Mouse (Mus musculus): ENCODE measurements at regions not wholly inside any gene's neighbourhood (a gene's known extent, or its start where the extent isn't known, plus 50 kb on each side); places are given as distances from the start of the nearest gene placed in this dataset.

- Histone ChIP-seq H3K27me3 (no peaks in the 10 kb centered on the region), H3K4me3 (replicated peaks) (no peak overlapping the region), H3K9me3 (replicated peaks) (no peaks in the 10 kb centered on the region), H3K36me3 (no peaks in the 10 kb centered on the region), H3K9ac (no peak overlapping the region), H3K27ac (replicated peaks) (no peak overlapping the region), H3K4me2 (replicated peaks) (no peak overlapping the region), H3K4me1 (no peaks in the 10 kb centered on the region)
- 80% methylated on average over 5 of the region's 5 CpGs for WGBS
- ATAC-seq (ENCODE audit: insufficient number of reproducible peaks, low FRiP score, low TSS enrichment, low read depth): no peak
Observed at GRCm38 (mm10) chr7:71873817-71874216, 432.6 kb downstream of the Mctp2 start.

GRCm38 (mm10) chr7:71872912-71873311, 433.5 kb downstream of the Mctp2 start:
- ATAC-seq (ENCODE audit: insufficient number of reproducible peaks, low FRiP score, low TSS enrichment, low read depth): no peak
- Histone ChIP-seq H3K4me2 (replicated peaks) (no peak overlapping the region), H3K9me3 (replicated peaks) (no peaks in the 10 kb centered on the region), H3K36me3 (no peaks in the 10 kb centered on the region), H3K27me3 (peaks cover 8% of the 10 kb centered on the region; the same call in 1 of the 2 replicates), H3K9ac (no peak overlapping the region), H3K27ac (replicated peaks) (no peak overlapping the region), H3K4me3 (replicated peaks) (no peak overlapping the region), H3K4me1 (no peaks in the 10 kb centered on the region)
- WGBS: 66% methylated on average over 6 of the region's 6 CpGs

GRCm38 (mm10) chr7:71867090-71867489, 439.3 kb downstream of the Mctp2 start:
- H3K9ac ChIP-seq: no peak overlapping the region
- H3K36me3 ChIP-seq: no peaks in the 10 kb centered on the region
- ATAC-seq (ENCODE audit: insufficient number of reproducible peaks, low FRiP score, low TSS enrichment, low read depth): no peak
- no peak overlapping the region for H3K27ac ChIP-seq (replicated peaks)
- H3K27me3 ChIP-seq: peaks cover 14% of the 10 kb centered on the region; the same call in 1 of the 2 replicates
- no peaks in the 10 kb centered on the region for H3K9me3 ChIP-seq (replicated peaks)
- H3K4me2 ChIP-seq (replicated peaks): no peak overlapping the region
- H3K4me1 ChIP-seq: peaks cover 10% of the 10 kb centered on the region
- H3K4me3 ChIP-seq (replicated peaks): no peak overlapping the region
- WGBS: 10% methylated on average over 3 of the region's 3 CpGs

- 27% methylated on average over 15 of the region's 15 CpGs for WGBS
- ATAC-seq (ENCODE audit: insufficient number of reproducible peaks, low FRiP score, low TSS enrichment, low read depth): no peak
- H3K4me2 ChIP-seq (replicated peaks): peak overlapping the region; percentile 6; the same call in 1 of the 2 replicates
- peaks cover 14% of the 10 kb centered on the region; the same call in 1 of the 2 replicates for H3K27me3 ChIP-seq
- H3K4me1 ChIP-seq: peaks cover 10% of the 10 kb centered on the region
- H3K36me3 ChIP-seq: no peaks in the 10 kb centered on the region
- H3K27ac ChIP-seq (replicated peaks): no peak overlapping the region
- no peaks in the 10 kb centered on the region for H3K9me3 ChIP-seq (replicated peaks)
- no peak overlapping the region for H3K4me3 ChIP-seq (replicated peaks)
- H3K9ac ChIP-seq: no peak overlapping the region
Observed at GRCm38 (mm10) chr7:71865371-71866166, 440.8 kb downstream of the Mctp2 start.

GRCm38 (mm10) chr7:71852864-71853263, 453.5 kb downstream of the Mctp2 start:
- no peak overlapping the region for H3K4me3 ChIP-seq (replicated peaks)
- ATAC-seq (ENCODE audit: insufficient number of reproducible peaks, low FRiP score, low TSS enrichment, low read depth): no peak

GRCm38 (mm10) chr7:71849174-71849573, 457.2 kb downstream of the Mctp2 start:
- Histone ChIP-seq H3K4me1 (no peaks in the 10 kb centered on the region), H3K27ac (replicated peaks) (no peak overlapping the region), H3K36me3 (no peaks in the 10 kb centered on the region), H3K9ac (no peak overlapping the region), H3K27me3 (no peaks in the 10 kb centered on the region), H3K4me2 (replicated peaks) (no peak overlapping the region), H3K4me3 (replicated peaks) (no peak overlapping the region), H3K9me3 (replicated peaks) (no peaks in the 10 kb centered on the region)
- WGBS: 81% methylated on average over 6 of the region's 6 CpGs
- no peak for ATAC-seq (ENCODE audit: insufficient number of reproducible peaks, low FRiP score, low TSS enrichment, low read depth)

More at GRCm38 (mm10) chr7:71852864-71853263, 453.5 kb downstream of the Mctp2 start:
- H3K4me1 ChIP-seq: no peaks in the 10 kb centered on the region
- H3K27me3 ChIP-seq: no peaks in the 10 kb centered on the region
- H3K9ac ChIP-seq: no peak overlapping the region
- H3K4me2 ChIP-seq (replicated peaks): no peak overlapping the region
- no peak overlapping the region for H3K27ac ChIP-seq (replicated peaks)
- no peaks in the 10 kb centered on the region for H3K9me3 ChIP-seq (replicated peaks)
- 82% methylated on average over 3 of the region's 3 CpGs for WGBS
- no peaks in the 10 kb centered on the region for H3K36me3 ChIP-seq

GRCm38 (mm10) chr7:71837845-71838244, 468.6 kb downstream of the Mctp2 start:
- no peak for ATAC-seq (ENCODE audit: insufficient number of reproducible peaks, low FRiP score, low TSS enrichment, low read depth)
- WGBS: 62% methylated on average over 6 of the region's 6 CpGs
- Histone ChIP-seq H3K36me3 (no peaks in the 10 kb centered on the region), H3K27me3 (no peaks in the 10 kb centered on the region), H3K4me1 (no peaks in the 10 kb centered on the region), H3K9me3 (replicated peaks) (no peaks in the 10 kb centered on the region), H3K4me3 (replicated peaks) (no peak overlapping the region), H3K9ac (no peak overlapping the region), H3K4me2 (replicated peaks) (no peak overlapping the region), H3K27ac (replicated peaks) (no peak overlapping the region)

GRCm38 (mm10) chr7:71831790-71832525, 474.4 kb downstream of the Mctp2 start:
- Histone ChIP-seq H3K36me3 (no peaks in the 10 kb centered on the region), H3K27me3 (no peaks in the 10 kb centered on the region), H3K9ac (no peak overlapping the region), H3K4me2 (replicated peaks) (no peak overlapping the region), H3K9me3 (replicated peaks) (no peaks in the 10 kb centered on the region), H3K27ac (replicated peaks) (no peak overlapping the region), H3K4me3 (replicated peaks) (no peak overlapping the region), H3K4me1 (no peaks in the 10 kb centered on the region)
- no peak for ATAC-seq (ENCODE audit: insufficient number of reproducible peaks, low FRiP score, low TSS enrichment, low read depth)
- WGBS: 73% methylated on average over 3 of the region's 3 CpGs

- no peaks in the 10 kb centered on the region for H3K9me3 ChIP-seq (replicated peaks)
- 67% methylated on average over 6 of the region's 6 CpGs for WGBS
- H3K4me3 ChIP-seq (replicated peaks): no peak overlapping the region
- no peak overlapping the region for H3K4me2 ChIP-seq (replicated peaks)
- no peak overlapping the region for H3K27ac ChIP-seq (replicated peaks)
- ATAC-seq (ENCODE audit: insufficient number of reproducible peaks, low FRiP score, low TSS enrichment, low read depth): no peak
- no peak overlapping the region for H3K9ac ChIP-seq
- no peaks in the 10 kb centered on the region for H3K36me3 ChIP-seq
- H3K4me1 ChIP-seq: no peaks in the 10 kb centered on the region
- no peaks in the 10 kb centered on the region for H3K27me3 ChIP-seq
Observed at GRCm38 (mm10) chr7:71829567-71829966, 476.8 kb downstream of the Mctp2 start.

GRCm38 (mm10) chr7:71816138-71816537, 464.9 kb upstream of the Gm10295 start:
- ATAC-seq (ENCODE audit: insufficient number of reproducible peaks, low FRiP score, low TSS enrichment, low read depth): no peak
- H3K9me3 ChIP-seq (replicated peaks): no peaks in the 10 kb centered on the region
- H3K36me3 ChIP-seq: no peaks in the 10 kb centered on the region
- no peaks in the 10 kb centered on the region for H3K27me3 ChIP-seq
- H3K27ac ChIP-seq (replicated peaks): no peak overlapping the region
- no peak overlapping the region for H3K4me2 ChIP-seq (replicated peaks)
- H3K4me1 ChIP-seq: no peaks in the 10 kb centered on the region
- no peak overlapping the region for H3K9ac ChIP-seq
- no peak overlapping the region for H3K4me3 ChIP-seq (replicated peaks)
- 82% methylated on average over 11 of the region's 11 CpGs for WGBS

GRCm38 (mm10) chr7:71794201-71794600, 442.9 kb upstream of the Gm10295 start:
- WGBS: 15% methylated on average over 7 of the region's 7 CpGs
- no peaks in the 10 kb centered on the region for H3K9me3 ChIP-seq (replicated peaks)
- no peaks in the 10 kb centered on the region for H3K4me1 ChIP-seq
- no peak overlapping the region for H3K4me3 ChIP-seq (replicated peaks)
- H3K36me3 ChIP-seq: no peaks in the 10 kb centered on the region
- no peaks in the 10 kb centered on the region for H3K27me3 ChIP-seq
- no peak overlapping the region for H3K9ac ChIP-seq
- no peak overlapping the region for H3K27ac ChIP-seq (replicated peaks)
- H3K4me2 ChIP-seq (replicated peaks): no peak overlapping the region
- ATAC-seq (ENCODE audit: insufficient number of reproducible peaks, low FRiP score, low TSS enrichment, low read depth): no peak

Measured in embryonic facial prominence, embryonic 15.5 days (tissue).